Mouse (Mus musculus) kidney, adult 2 months (tissue): ENCODE data around the gene Zp1.

ENCODE experiments used
- CTCF ChIP-seq: fragments of 200-500 bp; conservative IDR thresholded peaks from 2 replicates; pipeline ENCODE4 v1.5.1; 2011; ENCODE audit warnings: low read depth, mild to moderate bottlenecking, control low read depth, low read length, moderate library complexity, mixed read lengths; ENCODE audit not compliant: insufficient read depth, insufficient read length
- POLR2A ChIP-seq: fragments of 200-500 bp; IDR thresholded peaks from one replicate; pipeline ENCODE4 v1.6.1; 2011; ENCODE audit warnings: low read depth, low read length, control low read depth

- no peak for TF ChIP-seq POLR2A
- TF ChIP-seq CTCF = no peak
Measured at GRCm38 (mm10) chr19:10866351-10866750, 54.1 kb downstream of the Zp1 start.
